Comparison of ENCODE assay signal across 8 mouse cellular contexts in the genomic region with DNA sequence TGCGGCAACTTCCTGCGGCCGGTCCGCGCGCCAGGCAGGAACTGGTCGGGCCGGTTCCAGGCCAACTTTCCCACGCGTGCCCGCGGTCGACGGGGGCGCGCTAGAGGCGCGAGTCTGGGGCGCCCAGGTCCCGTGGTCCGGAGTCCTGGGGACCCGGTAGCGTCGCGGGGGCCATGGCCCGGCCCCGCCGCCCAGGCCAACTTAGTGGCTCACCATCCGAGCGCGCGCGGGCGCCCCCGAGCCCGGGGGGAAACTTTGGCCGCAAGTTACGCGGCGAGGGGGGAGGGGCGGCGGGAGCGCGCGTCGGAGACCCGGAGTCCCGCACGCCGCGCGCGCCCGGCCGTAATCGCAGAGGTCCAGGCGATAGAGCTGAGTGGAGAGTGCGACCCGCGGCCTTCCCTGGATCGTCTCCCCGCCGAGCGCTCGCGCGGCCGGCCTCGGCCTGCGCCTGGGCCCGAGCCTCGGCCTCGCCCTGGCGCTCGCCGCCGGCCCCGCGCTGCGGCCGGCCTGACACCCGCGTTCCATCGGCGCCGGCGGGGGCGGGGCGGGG. TPM values are rescaled to one million over a fixed set of nuclear protein-coding genes. Genes with fewer than 3 reads are reported as not detected.
A peak's percentile ranks its signal among the peaks of the same experiment; 100 is the strongest.
DNase-seq lines count a peak whose midpoint lies in the region; ATAC-seq and TF ChIP-seq lines count a peak whose summit lies in the region.

A gene (minus strand): TSS at position 540 of the 550 bp plus-strand sequence.

- peak within 1 kb of the TSS; percentile 93 for H3K4me3 ChIP-seq in brown adipose tissue, adult 24 weeks (ENCODE audit: insufficient read depth, low read depth, low read length)
- peak within 1 kb of the TSS; percentile 92 for H3K4me3 ChIP-seq in gastrocnemius, adult 2 months
- H3K4me3 ChIP-seq in hindbrain, embryonic 15.5 days = peak within 1 kb of the TSS; percentile 83
- peak within 1 kb of the TSS; percentile 35 for H3K4me3 ChIP-seq in macrophage (ENCODE audit: inconsistent target)

- 0 out of 2 replicates have a peak, but pooled peaks cover 4% of the 10 kb centered on the region for H3K36me3 ChIP-seq in hindbrain, embryonic 15.5 days
- no peaks in the 10 kb centered on the region for H3K36me3 ChIP-seq in macrophage (ENCODE audit: inconsistent target)

- peak within 1 kb of the TSS; percentile 86 for H3K27ac ChIP-seq in brown adipose tissue, adult 24 weeks (replicated peaks; ENCODE audit: low read depth, low read length)
- peak within 1 kb of the TSS; percentile 93 for H3K27ac ChIP-seq in gastrocnemius, adult 2 months
- H3K27ac ChIP-seq in hindbrain, embryonic 15.5 days (replicated peaks) = peak within 1 kb of the TSS; percentile 82
- no peak within 1 kb of the TSS for H3K27ac ChIP-seq in macrophage

- peak within 1 kb of the TSS; percentile 74 for H3K9ac ChIP-seq in hindbrain, embryonic 15.5 days

- peak; percentile 84 for DNase-seq in Muller cell, postnatal 12 days (ENCODE audit: inconsistent ontology term)
- DNase-seq in gastrocnemius, adult 2 months = peak; percentile 81
- DNase-seq in left cerebral cortex, postnatal 10 days (ENCODE audit: extremely low spot score in 1 of 2, low spot score in 2 of 2) = peak in 1 of 2 experiments; percentile 85
- peak; percentile 73 for DNase-seq in right cerebral cortex, postnatal 4 days

- intact Hi-C loops in gastrocnemius, adult 2 months (cut with DNase I) = no loop called here
- intact Hi-C loops in left cerebral cortex, postnatal 10 days (cut with DNase I) = no loop called here

- WGBS in hindbrain, embryonic 15.5 days = under 1% methylated on average over 75 of the region's 89 CpGs
- under 1% methylated on average over 52 of the region's 89 CpGs for WGBS in macrophage (ENCODE audit: missing documents)

- no peak for TF ChIP-seq CTCF in gastrocnemius, adult 2 months (IDR thresholded peaks at IDR 0.05)

- H3K4me1 ChIP-seq in brown adipose tissue, adult 24 weeks (ENCODE audit: control insufficient read depth, insufficient read depth, insufficient read length, low read length) = peaks cover 24% of the 10 kb centered on the region
- H3K4me1 ChIP-seq in hindbrain, embryonic 15.5 days (replicated peaks) = peaks cover 48% of the 10 kb centered on the region

- no peaks in the 10 kb centered on the region for H3K9me3 ChIP-seq in hindbrain, embryonic 15.5 days

- ATAC-seq in hindbrain, embryonic 15.5 days (ENCODE audit: low FRiP score, low read depth) = peak; percentile 71
- no peak for ATAC-seq in activated CD4-positive, CD25-positive, alpha-beta regulatory T cell, adult 4 months

- H3K27me3 ChIP-seq in hindbrain, embryonic 15.5 days = no peaks in the 10 kb centered on the region

- peak within 1 kb of the TSS; percentile 100 for H3K4me2 ChIP-seq in hindbrain, embryonic 15.5 days

- no peaks in the 10 kb centered on the region for H3K79me2 ChIP-seq in macrophage (ENCODE audit: inconsistent target)

RNA-seq across cellular contexts. Expression of the gene that starts here (rescaled TPM):
- polyA plus RNA-seq in brown adipose tissue, adult 24 weeks (2012; ENCODE audit: insufficient read depth, insufficient read length, missing spikeins) = 43.4 and 56.0 TPM in 2 replicates
- total RNA-seq in gastrocnemius, adult 2 months (2021) = 10 to 100 TPM; 19.6 to 21.9 TPM
- polyA plus RNA-seq in hindbrain, embryonic 15.5 days (2015; fragmentation: Nextera tagmentation; extraction: Ambion mirVana) = 29.3 and 31.4 TPM in 2 replicates
- total RNA-seq in left cerebral cortex, postnatal 10 days (2021) = 10 to 100 TPM; 21.9 to 26.2 TPM
- 10 to 100 TPM in 8 of 26 experiments, 1 to 10 TPM in 18; 3.1 to 21.7 (median 7.9) TPM for total RNA-seq in macrophage (2018; cell fraction: chromatin; rRNA removed)
- 10 to 100 TPM in 14 of 26 experiments, 1 to 10 TPM in 12; 5.1 to 16.5 (median 10.1) TPM for total RNA-seq in macrophage (2018; cell fraction: cytosol; rRNA removed)
- total RNA-seq in macrophage (2018; cell fraction: nucleus; rRNA removed) = 10 to 100 TPM in 14 of 26 experiments, 1 to 10 TPM in 12; 4.8 to 22.1 (median 10.2) TPM
- polyA plus RNA-seq in macrophage (2018) = 3.7 to 12.5 TPM (median 11.6 TPM) in 3 replicates
- under 1 TPM in 1 of 2 experiments, not detected in 1; 0.45 TPM for polyA plus RNA-seq in activated CD4-positive, CD25-positive, alpha-beta regulatory T cell, adult 4 months (2017; shearing (Covaris generic))

Comparison
In these comparisons a context has a peak if more than half of its experiments do, and no peak if none do; other contexts are left out.
1. H3K4me3 ChIP-seq: peak in every context shown above with its lines; median percentile 93 in brown adipose tissue, adult 24 weeks; 92 in gastrocnemius, adult 2 months; 83 in hindbrain, embryonic 15.5 days; 35 in macrophage.